Mouse (Mus musculus): ENCODE results near the gene Ntng2. TPM values are rescaled to one million over a fixed set of nuclear protein-coding genes. Genes with fewer than 3 reads are reported as not detected.

Gene Ntng2
- polyA plus RNA-seq, 1 experiment from 2014 or later, result not detected

GRCm38 (mm10) chr2:29253205-29253865 lies 530 bp upstream of the Ntng2 start:
- peaks cover 26% of the 10 kb centered on the region for H3K4me1 ChIP-seq (ENCODE audit: control insufficient read depth, insufficient read depth, low read length)
- H3K36me3 ChIP-seq (ENCODE audit: control insufficient read depth, insufficient read depth, low read length), result no peaks in the 10 kb centered on the region
- peak overlapping the region; percentile 71 for H3K4me3 ChIP-seq (ENCODE audit: low read length)
- H3K27ac ChIP-seq (ENCODE audit: low read length), result no peak overlapping the region
- ATAC-seq, result peak; percentile 51; the same call in 1 of the 2 replicates
- WGBS, result 2% methylated on average over 21 of the region's 22 CpGs
- peak overlapping the region; percentile 100 for H3K4me2 ChIP-seq (ENCODE audit: low read depth, low read length)
- H3K9me3 ChIP-seq (ENCODE audit: control insufficient read depth, low read length), result no peaks in the 10 kb centered on the region
- peak overlapping the region; percentile 60 for H3K9ac ChIP-seq (ENCODE audit: low read depth, low read length)
- peaks cover 70% of the 10 kb centered on the region for H3K27me3 ChIP-seq (replicated peaks; ENCODE audit: control insufficient read depth, insufficient read depth, low read length)

GRCm38 (mm10) chr2:29252059-29252598 lies 676 bp downstream of the Ntng2 start:
- Histone ChIP-seq H3K4me2 (ENCODE audit: low read depth, low read length) (peak overlapping the region; percentile 100), H3K36me3 (ENCODE audit: control insufficient read depth, insufficient read depth, low read length) (no peaks in the 10 kb centered on the region), H3K9me3 (ENCODE audit: control insufficient read depth, low read length) (no peaks in the 10 kb centered on the region), H3K4me1 (ENCODE audit: control insufficient read depth, insufficient read depth, low read length) (peaks cover 26% of the 10 kb centered on the region), H3K4me3 (ENCODE audit: low read length) (peak overlapping the region; percentile 71), H3K9ac (ENCODE audit: low read depth, low read length) (peak overlapping the region; percentile 60), H3K27me3 (replicated peaks; ENCODE audit: control insufficient read depth, insufficient read depth, low read length) (peaks cover 78% of the 10 kb centered on the region), H3K27ac (ENCODE audit: low read length) (no peak overlapping the region)
- WGBS, result under 1% methylated on average over 49 of the region's 49 CpGs
- peak; percentile 47 for ATAC-seq

- Histone ChIP-seq H3K4me3 (ENCODE audit: low read length) (peak overlapping the region; percentile 71), H3K4me1 (ENCODE audit: control insufficient read depth, insufficient read depth, low read length) (peaks cover 26% of the 10 kb centered on the region), H3K4me2 (ENCODE audit: low read depth, low read length) (peak overlapping the region; percentile 100), H3K27ac (ENCODE audit: low read length) (no peak overlapping the region), H3K27me3 (replicated peaks; ENCODE audit: control insufficient read depth, insufficient read depth, low read length) (peaks cover 81% of the 10 kb centered on the region), H3K9ac (ENCODE audit: low read depth, low read length) (peak overlapping the region; percentile 60; the same call in 1 of the 2 replicates), H3K36me3 (ENCODE audit: control insufficient read depth, insufficient read depth, low read length) (no peaks in the 10 kb centered on the region), H3K9me3 (ENCODE audit: control insufficient read depth, low read length) (no peaks in the 10 kb centered on the region)
- under 1% methylated on average over 57 of the region's 61 CpGs for WGBS
- ATAC-seq, result no peak
Observed at GRCm38 (mm10) chr2:29251095-29252058, 1.4 kb downstream of the Ntng2 start.

- ATAC-seq, result no peak
- 1% methylated on average over 44 of the region's 44 CpGs for WGBS
- H3K9ac ChIP-seq (ENCODE audit: low read depth, low read length), result no peak overlapping the region
- H3K27me3 ChIP-seq (replicated peaks; ENCODE audit: control insufficient read depth, insufficient read depth, low read length), result peaks cover 81% of the 10 kb centered on the region
- peak overlapping the region; percentile 71 for H3K4me3 ChIP-seq (ENCODE audit: low read length)
- H3K36me3 ChIP-seq (ENCODE audit: control insufficient read depth, insufficient read depth, low read length), result no peaks in the 10 kb centered on the region
- H3K4me1 ChIP-seq (ENCODE audit: control insufficient read depth, insufficient read depth, low read length), result peaks cover 26% of the 10 kb centered on the region
- H3K9me3 ChIP-seq (ENCODE audit: control insufficient read depth, low read length), result no peaks in the 10 kb centered on the region
- H3K27ac ChIP-seq (ENCODE audit: low read length), result no peak overlapping the region
- peak overlapping the region; percentile 100 for H3K4me2 ChIP-seq (ENCODE audit: low read depth, low read length)
Observed at GRCm38 (mm10) chr2:29250263-29251094, 2.3 kb downstream of the Ntng2 start.

GRCm38 (mm10) chr2:29249852-29250251 lies 3.0 kb downstream of the Ntng2 start:
- Histone ChIP-seq H3K4me2 (ENCODE audit: low read depth, low read length) (no peak overlapping the region), H3K9ac (ENCODE audit: low read depth, low read length) (no peak overlapping the region)

GRCm38 (mm10) chr2:29248551-29248950 lies 4.3 kb downstream of the Ntng2 start:
- Histone ChIP-seq H3K4me3 (ENCODE audit: low read length) (no peak overlapping the region), H3K36me3 (ENCODE audit: control insufficient read depth, insufficient read depth, low read length) (no peaks in the 10 kb centered on the region), H3K9me3 (ENCODE audit: control insufficient read depth, low read length) (no peaks in the 10 kb centered on the region), H3K4me1 (ENCODE audit: control insufficient read depth, insufficient read depth, low read length) (peaks cover 26% of the 10 kb centered on the region), H3K27ac (ENCODE audit: low read length) (no peak overlapping the region), H3K27me3 (replicated peaks; ENCODE audit: control insufficient read depth, insufficient read depth, low read length) (peaks cover 66% of the 10 kb centered on the region), H3K4me2 (ENCODE audit: low read depth, low read length) (no peak overlapping the region), H3K9ac (ENCODE audit: low read depth, low read length) (no peak overlapping the region)
- ATAC-seq, result no peak
- WGBS, result 59% methylated on average over 3 of the region's 3 CpGs

More at GRCm38 (mm10) chr2:29249852-29250251, 3.0 kb downstream of the Ntng2 start:
- H3K4me1 ChIP-seq (ENCODE audit: control insufficient read depth, insufficient read depth, low read length), result peaks cover 26% of the 10 kb centered on the region
- H3K27me3 ChIP-seq (replicated peaks; ENCODE audit: control insufficient read depth, insufficient read depth, low read length), result peaks cover 79% of the 10 kb centered on the region
- 2% methylated on average over 10 of the region's 10 CpGs for WGBS
- ATAC-seq, result no peak
- no peak overlapping the region for H3K27ac ChIP-seq (ENCODE audit: low read length)
- H3K4me3 ChIP-seq (ENCODE audit: low read length), result peak overlapping the region; percentile 17; the same call in 1 of the 2 replicates
- no peaks in the 10 kb centered on the region for H3K9me3 ChIP-seq (ENCODE audit: control insufficient read depth, low read length)
- H3K36me3 ChIP-seq (ENCODE audit: control insufficient read depth, insufficient read depth, low read length), result no peaks in the 10 kb centered on the region

GRCm38 (mm10) chr2:29247386-29247785 lies 5.4 kb downstream of the Ntng2 start:
- ATAC-seq, result no peak
- Histone ChIP-seq H3K9me3 (ENCODE audit: control insufficient read depth, low read length) (no peaks in the 10 kb centered on the region), H3K4me1 (ENCODE audit: control insufficient read depth, insufficient read depth, low read length) (peaks cover 18% of the 10 kb centered on the region), H3K4me3 (ENCODE audit: low read length) (no peak overlapping the region), H3K9ac (ENCODE audit: low read depth, low read length) (no peak overlapping the region), H3K27me3 (replicated peaks; ENCODE audit: control insufficient read depth, insufficient read depth, low read length) (peaks cover 55% of the 10 kb centered on the region), H3K36me3 (ENCODE audit: control insufficient read depth, insufficient read depth, low read length) (no peaks in the 10 kb centered on the region), H3K4me2 (ENCODE audit: low read depth, low read length) (no peak overlapping the region), H3K27ac (ENCODE audit: low read length) (no peak overlapping the region)
- 69% methylated on average over 2 of the region's 2 CpGs for WGBS

- no peak for ATAC-seq
- 73% methylated on average over 7 of the region's 7 CpGs for WGBS
- H3K27ac ChIP-seq (ENCODE audit: low read length), result no peak overlapping the region
- no peaks in the 10 kb centered on the region for H3K9me3 ChIP-seq (ENCODE audit: control insufficient read depth, low read length)
- H3K4me3 ChIP-seq (ENCODE audit: low read length), result no peak overlapping the region
- H3K27me3 ChIP-seq (replicated peaks; ENCODE audit: control insufficient read depth, insufficient read depth, low read length), result peaks cover 50% of the 10 kb centered on the region
- no peak overlapping the region for H3K9ac ChIP-seq (ENCODE audit: low read depth, low read length)
- H3K4me1 ChIP-seq (ENCODE audit: control insufficient read depth, insufficient read depth, low read length), result peaks cover 16% of the 10 kb centered on the region
- H3K4me2 ChIP-seq (ENCODE audit: low read depth, low read length), result no peak overlapping the region
- no peaks in the 10 kb centered on the region for H3K36me3 ChIP-seq (ENCODE audit: control insufficient read depth, insufficient read depth, low read length)
Observed at GRCm38 (mm10) chr2:29246891-29247290, 5.9 kb downstream of the Ntng2 start.
